Mouse (Mus musculus): ENCODE results near the gene Ipo11. TPM values are rescaled to one million over a fixed set of nuclear protein-coding genes. Genes with fewer than 3 reads are reported as not detected.

Gene Ipo11
- total and polyA plus RNA-seq, 3 experiments: 41.2 to 91.5 (median 52.4) TPM

GRCm38 (mm10) chr13:106823875-106824191 is 112.9 kb downstream of the Ipo11 start:
- Histone ChIP-seq H3K9ac (ENCODE audit: insufficient read depth, low read depth) (no peak overlapping the region), H3K4me3 (replicated peaks in 1 of 3; ENCODE audit: low read depth in 2 of 3, low read length in 2 of 3, poor library complexity in 1 of 3) (no peak overlapping the region)

GRCm38 (mm10) chr13:106823121-106823874 is 113.5 kb downstream of the Ipo11 start:
- dilution Hi-C loops (cut with MboI; ENCODE audit: extremely low pct_ligation_motif_present, extremely low pct_unique_long_range_greater_than_20kb, low sequenced_read_pairs) (no loop called here), in situ Hi-C loops (cut with MboI; ENCODE audit: low pct_ligation_motif_present, low pct_unique_long_range_greater_than_20kb, low sequenced_read_pairs) (no loop called here)
- H3K4me2 ChIP-seq (ENCODE audit: insufficient read depth, low read depth, poor library complexity, severe bottlenecking): no peak overlapping the region
- DNase-seq (ENCODE audit: extremely low read depth): no peak
- H3K27ac ChIP-seq (ENCODE audit: insufficient read depth, low read depth): no peak overlapping the region
- H3K36me3 ChIP-seq (replicated peaks in 1 of 2; ENCODE audit: control insufficient read depth in 1 of 2, insufficient read depth in 1 of 2, low read length in 1 of 2): peaks cover 8 to 45% of the 10 kb centered on the region in 2 experiments
- no peak overlapping the region for H3K4me3 ChIP-seq (replicated peaks in 1 of 3; ENCODE audit: low read depth in 2 of 3, low read length in 2 of 3, poor library complexity in 1 of 3)
- peaks cover 2% of the 10 kb centered on the region for H3K9me3 ChIP-seq (replicated peaks; ENCODE audit: low read length)
- no peaks in the 10 kb centered on the region for H3K27me3 ChIP-seq (replicated peaks)
- H3K4me1 ChIP-seq (ENCODE audit: control insufficient read depth in 1 of 2, insufficient read depth in 2 of 2): no peaks in the 10 kb centered on the region
- H3K9ac ChIP-seq (ENCODE audit: insufficient read depth, low read depth): no peak overlapping the region
- H3K79me2 ChIP-seq (replicated peaks; ENCODE audit: control insufficient read depth, extremely low read depth, insufficient read depth, poor library complexity, severe bottlenecking): no peaks in the 10 kb centered on the region
- TF ChIP-seq E2F4 (IDR thresholded peaks at IDR 0.05; ENCODE audit: insufficient replicate concordance, low read depth, low read length): no peak

More at GRCm38 (mm10) chr13:106823875-106824191, 112.9 kb downstream of the Ipo11 start:
- Histone ChIP-seq H3K27ac (ENCODE audit: insufficient read depth, low read depth) (no peak overlapping the region), H3K4me2 (ENCODE audit: insufficient read depth, low read depth, poor library complexity, severe bottlenecking) (no peak overlapping the region), H3K27me3 (replicated peaks) (no peaks in the 10 kb centered on the region), H3K79me2 (replicated peaks; ENCODE audit: control insufficient read depth, extremely low read depth, insufficient read depth, poor library complexity, severe bottlenecking) (no peaks in the 10 kb centered on the region), H3K36me3 (replicated peaks in 1 of 2; ENCODE audit: control insufficient read depth in 1 of 2, insufficient read depth in 1 of 2, low read length in 1 of 2) (peaks cover 8 to 43% of the 10 kb centered on the region in 2 experiments), H3K9me3 (replicated peaks; ENCODE audit: low read length) (peaks cover 2% of the 10 kb centered on the region), H3K4me1 (ENCODE audit: control insufficient read depth in 1 of 2, insufficient read depth in 2 of 2) (no peaks in the 10 kb centered on the region)
- dilution Hi-C loops (cut with MboI; ENCODE audit: extremely low pct_ligation_motif_present, extremely low pct_unique_long_range_greater_than_20kb, low sequenced_read_pairs): no loop called here
- DNase-seq (ENCODE audit: extremely low read depth): no peak
- in situ Hi-C loops (cut with MboI; ENCODE audit: low pct_ligation_motif_present, low pct_unique_long_range_greater_than_20kb, low sequenced_read_pairs): no loop called here
- TF ChIP-seq PAX5 (IDR thresholded peaks at IDR 0.05; ENCODE audit: low read length) (no peak), EP300 (IDR thresholded peaks at IDR 0.05; ENCODE audit: low read length) (no peak), SIN3A (IDR thresholded peaks at IDR 0.05; ENCODE audit: low read length) (no peak), CHD1 (IDR thresholded peaks at IDR 0.05; ENCODE audit: low read depth, low read length) (no peak), MXI1 (IDR thresholded peaks at IDR 0.05; ENCODE audit: low read depth, low read length) (no peak), CHD2 (IDR thresholded peaks at IDR 0.05; ENCODE audit: low read length) (no peak), NRF1 (IDR thresholded peaks at IDR 0.05; ENCODE audit: low read depth, low read length) (no peak), CTCF (conservative IDR thresholded peaks at IDR 0.05 in 1 of 2, IDR thresholded peaks at IDR 0.05 in 1 of 2; ENCODE audit: low read depth in 2 of 2, low read length in 2 of 2) (no peak), JUND (conservative IDR thresholded peaks at IDR 0.05; ENCODE audit: low read depth, low read length) (no peak), ELF1 (IDR thresholded peaks at IDR 0.05; ENCODE audit: low read depth, low read length) (no peak), POLR2A (IDR thresholded peaks at IDR 0.05; ENCODE audit: low read depth, low read length) (no peak), ZMIZ1 (IDR thresholded peaks at IDR 0.05; ENCODE audit: low read depth, low read length) (no peak)

- Histone ChIP-seq H3K79me2 (replicated peaks; ENCODE audit: control insufficient read depth, extremely low read depth, insufficient read depth, poor library complexity, severe bottlenecking) (no peaks in the 10 kb centered on the region), H3K9me3 (replicated peaks; ENCODE audit: low read length) (peaks cover 2% of the 10 kb centered on the region), H3K4me2 (ENCODE audit: insufficient read depth, low read depth, poor library complexity, severe bottlenecking) (no peak overlapping the region), H3K4me3 (replicated peaks in 1 of 3; ENCODE audit: low read depth in 2 of 3, low read length in 2 of 3, poor library complexity in 1 of 3) (no peak overlapping the region), H3K9ac (ENCODE audit: insufficient read depth, low read depth) (no peak overlapping the region), H3K27me3 (replicated peaks) (no peaks in the 10 kb centered on the region), H3K27ac (ENCODE audit: insufficient read depth, low read depth) (no peak overlapping the region), H3K4me1 (ENCODE audit: control insufficient read depth in 1 of 2, insufficient read depth in 2 of 2) (no peaks in the 10 kb centered on the region), H3K36me3 (replicated peaks in 1 of 2; ENCODE audit: control insufficient read depth in 1 of 2, insufficient read depth in 1 of 2, low read length in 1 of 2) (peaks cover 8 to 54% of the 10 kb centered on the region in 2 experiments)
- in situ Hi-C loops (cut with MboI; ENCODE audit: low pct_ligation_motif_present, low pct_unique_long_range_greater_than_20kb, low sequenced_read_pairs): no loop called here
- dilution Hi-C loops (cut with MboI; ENCODE audit: extremely low pct_ligation_motif_present, extremely low pct_unique_long_range_greater_than_20kb, low sequenced_read_pairs): no loop called here
- DNase-seq (ENCODE audit: extremely low read depth): no peak
- TF ChIP-seq SMC3 (IDR thresholded peaks at IDR 0.05; ENCODE audit: low read depth, low read length) (no peak), MAFK (IDR thresholded peaks at IDR 0.05; ENCODE audit: insufficient replicate concordance, low read length) (0 out of 2 replicates have a peak, but pooled peaks have one; percentile 56)
These were observed 116.6 kb downstream of the Ipo11 start for GRCm38 (mm10) chr13:106820149-106820548.
